Mouse (Mus musculus): ENCODE measurements at regions not wholly inside any gene's neighbourhood (a gene's known extent, or its start where the extent isn't known, plus 50 kb on each side); places are given as distances from the start of the nearest gene placed in this dataset.

- Histone ChIP-seq H3K27ac (no peak overlapping the region), H3K4me2 (replicated peaks) (no peak overlapping the region), H3K27me3 (replicated peaks) (no peaks in the 10 kb centered on the region), H3K9ac (no peak overlapping the region), H3K4me1 (no peaks in the 10 kb centered on the region), H3K4me3 (no peak overlapping the region), H3K36me3 (no peaks in the 10 kb centered on the region), H3K9me3 (no peaks in the 10 kb centered on the region)
- WGBS, result 92% methylated on average over 4 of the region's 4 CpGs
- no peak for ATAC-seq (ENCODE audit: low FRiP score, low read depth)
These were observed 173.9 kb upstream of the Fam19a1 start for GRCm38 (mm10) chr6:95939052-95939451.

- no peak for ATAC-seq (ENCODE audit: low FRiP score, low read depth)
- Histone ChIP-seq H3K27me3 (replicated peaks) (no peaks in the 10 kb centered on the region), H3K4me2 (replicated peaks) (no peak overlapping the region), H3K36me3 (no peaks in the 10 kb centered on the region), H3K27ac (no peak overlapping the region), H3K4me3 (no peak overlapping the region), H3K9me3 (no peaks in the 10 kb centered on the region), H3K4me1 (no peaks in the 10 kb centered on the region), H3K9ac (no peak overlapping the region)
- 79% methylated on average over 1 of the region's 1 CpGs for WGBS
These were observed 152.2 kb upstream of the Fam19a1 start for GRCm38 (mm10) chr6:95960745-95961144.

GRCm38 (mm10) chr6:95966231-95966630 is 146.7 kb upstream of the Fam19a1 start:
- Histone ChIP-seq H3K4me1 (no peaks in the 10 kb centered on the region), H3K4me3 (no peak overlapping the region), H3K36me3 (no peaks in the 10 kb centered on the region), H3K9me3 (no peaks in the 10 kb centered on the region), H3K27me3 (replicated peaks) (no peaks in the 10 kb centered on the region), H3K4me2 (replicated peaks) (no peak overlapping the region), H3K27ac (no peak overlapping the region), H3K9ac (no peak overlapping the region)
- ATAC-seq (ENCODE audit: low FRiP score, low read depth), result no peak
- 69% methylated on average over 2 of the region's 2 CpGs for WGBS

GRCm38 (mm10) chr6:95975994-95976393 is 137.0 kb upstream of the Fam19a1 start:
- Histone ChIP-seq H3K9me3 (no peaks in the 10 kb centered on the region), H3K27me3 (replicated peaks) (no peaks in the 10 kb centered on the region), H3K36me3 (no peaks in the 10 kb centered on the region), H3K4me1 (no peaks in the 10 kb centered on the region), H3K4me2 (replicated peaks) (no peak overlapping the region), H3K27ac (no peak overlapping the region), H3K9ac (no peak overlapping the region), H3K4me3 (no peak overlapping the region)
- ATAC-seq (ENCODE audit: low FRiP score, low read depth), result no peak
- 92% methylated on average over 2 of the region's 2 CpGs for WGBS

GRCm38 (mm10) chr6:95997037-95997436 is 115.9 kb upstream of the Fam19a1 start:
- no peak overlapping the region for H3K4me2 ChIP-seq (replicated peaks)
- WGBS, result 88% methylated on average over 2 of the region's 2 CpGs
- H3K4me1 ChIP-seq, result no peaks in the 10 kb centered on the region
- H3K9ac ChIP-seq, result no peak overlapping the region
- H3K9me3 ChIP-seq, result no peaks in the 10 kb centered on the region
- no peaks in the 10 kb centered on the region for H3K36me3 ChIP-seq
- H3K27ac ChIP-seq, result no peak overlapping the region
- no peak for ATAC-seq (ENCODE audit: low FRiP score, low read depth)
- H3K4me3 ChIP-seq, result no peak overlapping the region
- H3K27me3 ChIP-seq (replicated peaks), result no peaks in the 10 kb centered on the region

GRCm38 (mm10) chr6:95997741-95998140 is 115.2 kb upstream of the Fam19a1 start:
- no peak overlapping the region for H3K9ac ChIP-seq
- no peaks in the 10 kb centered on the region for H3K9me3 ChIP-seq

GRCm38 (mm10) chr6:95999441-95999840 is 113.5 kb upstream of the Fam19a1 start:
- Histone ChIP-seq H3K4me3 (no peak overlapping the region), H3K9me3 (no peaks in the 10 kb centered on the region), H3K4me2 (replicated peaks) (no peak overlapping the region), H3K4me1 (no peaks in the 10 kb centered on the region), H3K27ac (no peak overlapping the region), H3K36me3 (no peaks in the 10 kb centered on the region), H3K27me3 (replicated peaks) (no peaks in the 10 kb centered on the region), H3K9ac (no peak overlapping the region)
- 71% methylated on average over 5 of the region's 5 CpGs for WGBS
- no peak for ATAC-seq (ENCODE audit: low FRiP score, low read depth)

More at GRCm38 (mm10) chr6:95997741-95998140, 115.2 kb upstream of the Fam19a1 start:
- Histone ChIP-seq H3K36me3 (no peaks in the 10 kb centered on the region), H3K27ac (no peak overlapping the region), H3K27me3 (replicated peaks) (no peaks in the 10 kb centered on the region), H3K4me1 (no peaks in the 10 kb centered on the region), H3K4me2 (replicated peaks) (no peak overlapping the region), H3K4me3 (no peak overlapping the region)
- 81% methylated on average over 3 of the region's 3 CpGs for WGBS
- no peak for ATAC-seq (ENCODE audit: low FRiP score, low read depth)

GRCm38 (mm10) chr6:96000011-96000476 is 112.9 kb upstream of the Fam19a1 start:
- peak; percentile 76 for ATAC-seq (ENCODE audit: low FRiP score, low read depth)
- H3K9ac ChIP-seq, result no peak overlapping the region
- no peak overlapping the region for H3K4me2 ChIP-seq (replicated peaks)
- no peaks in the 10 kb centered on the region for H3K4me1 ChIP-seq
- no peaks in the 10 kb centered on the region for H3K36me3 ChIP-seq
- H3K27ac ChIP-seq, result no peak overlapping the region
- WGBS, result 61% methylated on average over 10 of the region's 10 CpGs
- H3K9me3 ChIP-seq, result no peaks in the 10 kb centered on the region
- no peaks in the 10 kb centered on the region for H3K27me3 ChIP-seq (replicated peaks)
- H3K4me3 ChIP-seq, result no peak overlapping the region

- H3K27me3 ChIP-seq (replicated peaks), result no peaks in the 10 kb centered on the region
- no peak overlapping the region for H3K4me3 ChIP-seq
- H3K4me2 ChIP-seq (replicated peaks), result no peak overlapping the region
- no peak overlapping the region for H3K27ac ChIP-seq
- WGBS, result 87% methylated on average over 5 of the region's 5 CpGs
- H3K9me3 ChIP-seq, result no peaks in the 10 kb centered on the region
- H3K4me1 ChIP-seq, result no peaks in the 10 kb centered on the region
- H3K9ac ChIP-seq, result no peak overlapping the region
- no peaks in the 10 kb centered on the region for H3K36me3 ChIP-seq
- ATAC-seq (ENCODE audit: low FRiP score, low read depth), result no peak
These were observed 101.7 kb upstream of the Fam19a1 start for GRCm38 (mm10) chr6:96011299-96011698.

- no peak overlapping the region for H3K4me2 ChIP-seq (replicated peaks)
- H3K4me1 ChIP-seq, result no peaks in the 10 kb centered on the region
- H3K9me3 ChIP-seq, result no peaks in the 10 kb centered on the region
- no peaks in the 10 kb centered on the region for H3K36me3 ChIP-seq
- WGBS, result 76% methylated on average over 7 of the region's 7 CpGs
- no peaks in the 10 kb centered on the region for H3K27me3 ChIP-seq (replicated peaks)
- ATAC-seq (ENCODE audit: low FRiP score, low read depth), result no peak
- H3K27ac ChIP-seq, result no peak overlapping the region
- H3K4me3 ChIP-seq, result no peak overlapping the region
- no peak overlapping the region for H3K9ac ChIP-seq
These were observed 84.8 kb upstream of the Fam19a1 start for GRCm38 (mm10) chr6:96028022-96028704.

- Histone ChIP-seq H3K4me1 (no peaks in the 10 kb centered on the region), H3K9ac (no peak overlapping the region), H3K36me3 (no peaks in the 10 kb centered on the region), H3K27ac (no peak overlapping the region), H3K4me3 (no peak overlapping the region), H3K27me3 (replicated peaks) (no peaks in the 10 kb centered on the region), H3K9me3 (no peaks in the 10 kb centered on the region), H3K4me2 (replicated peaks) (no peak overlapping the region)
- ATAC-seq (ENCODE audit: low FRiP score, low read depth), result no peak
- WGBS, result 50% methylated on average over 4 of the region's 4 CpGs
These were observed 69.2 kb upstream of the Fam19a1 start for GRCm38 (mm10) chr6:96043711-96044110.

GRCm38 (mm10) chr6:96053476-96053875 is 59.5 kb upstream of the Fam19a1 start:
- Histone ChIP-seq H3K27me3 (replicated peaks) (no peaks in the 10 kb centered on the region), H3K4me2 (replicated peaks) (no peak overlapping the region), H3K36me3 (no peaks in the 10 kb centered on the region), H3K9me3 (no peaks in the 10 kb centered on the region), H3K4me3 (no peak overlapping the region), H3K27ac (no peak overlapping the region), H3K4me1 (no peaks in the 10 kb centered on the region), H3K9ac (no peak overlapping the region)
- no peak for ATAC-seq (ENCODE audit: low FRiP score, low read depth)
- 91% methylated on average over 4 of the region's 4 CpGs for WGBS

GRCm38 (mm10) chr6:96057011-96057410 is 55.9 kb upstream of the Fam19a1 start:
- ATAC-seq (ENCODE audit: low FRiP score, low read depth), result no peak
- Histone ChIP-seq H3K9ac (no peak overlapping the region), H3K36me3 (no peaks in the 10 kb centered on the region), H3K4me1 (no peaks in the 10 kb centered on the region), H3K4me3 (no peak overlapping the region), H3K27ac (no peak overlapping the region), H3K4me2 (replicated peaks) (no peak overlapping the region), H3K27me3 (replicated peaks) (no peaks in the 10 kb centered on the region), H3K9me3 (no peaks in the 10 kb centered on the region)
- 85% methylated on average over 2 of the region's 2 CpGs for WGBS

Measured in neural tube, embryonic 12.5 days (tissue).